Mouse (Mus musculus): ENCODE data around the gene Hist1h3f. TPM values are rescaled to one million over a fixed set of nuclear protein-coding genes. Genes with fewer than 3 reads are reported as not detected.
"Not testable (repeated sequence)": the region's sequence is repeated elsewhere in the genome, so short reads cannot be mapped to it uniquely, and the experiment has no call there.

The Hist1h3f gene
- polyA plus RNA-seq, 1 experiment from 2014 or later, result 0.62 TPM

GRCm38 (mm10) chr13:23551931-23552914 is 8.4 kb downstream of the Hist1h3f start:
- peak overlapping the region; percentile 60; the same call in 1 of the 2 replicates for H3K9ac ChIP-seq (ENCODE audit: low read length)
- peak overlapping the region; percentile 54 for H3K4me2 ChIP-seq (ENCODE audit: low read length)
- H3K4me3 ChIP-seq (ENCODE audit: low read depth, low read length), result peak overlapping the region; percentile 37
- H3K36me3 ChIP-seq (ENCODE audit: control insufficient read depth, insufficient read depth, low read length), result no peaks in the 10 kb centered on the region
- H3K9me3 ChIP-seq (replicated peaks; ENCODE audit: control insufficient read depth, low read length), result no peaks in the 10 kb centered on the region
- peaks cover 12% of the 10 kb centered on the region; the same call in 1 of the 2 replicates for H3K4me1 ChIP-seq (ENCODE audit: control insufficient read depth, insufficient read depth, low read length)
- DNase-seq (ENCODE audit: low spot score), result no peak
- 51% methylated on average over 8 of the region's 8 CpGs for WGBS
- peak overlapping the region; percentile 83 for H3K27ac ChIP-seq (ENCODE audit: low read depth, low read length)
- no peak for ATAC-seq
- H3K27me3 ChIP-seq (replicated peaks; ENCODE audit: control insufficient read depth, insufficient read depth, low read length), result no peaks in the 10 kb centered on the region

GRCm38 (mm10) chr13:23552962-23553361 is 9.1 kb downstream of the Hist1h3f start, which contains the start of gene Hist1h1d:
Hist1h1d (plus strand) TSS chr13:23553262.
- H3K9ac ChIP-seq (ENCODE audit: low read length), result no peak within 1 kb of the TSS; the same call in 1 of the 2 replicates
- H3K36me3 ChIP-seq (ENCODE audit: control insufficient read depth, insufficient read depth, low read length), result no peaks in the 10 kb centered on the region
- H3K9me3 ChIP-seq (replicated peaks; ENCODE audit: control insufficient read depth, low read length), result no peaks in the 10 kb centered on the region
- H3K4me2 ChIP-seq (ENCODE audit: low read length), result peak within 1 kb of the TSS; percentile 94
- H3K27ac ChIP-seq (ENCODE audit: low read depth, low read length), result peak within 1 kb of the TSS; percentile 95
- DNase-seq (ENCODE audit: low spot score) (no peak), ATAC-seq (no peak)
- H3K27me3 ChIP-seq (replicated peaks; ENCODE audit: control insufficient read depth, insufficient read depth, low read length), result no peaks in the 10 kb centered on the region
- peaks cover 12% of the 10 kb centered on the region; the same call in 1 of the 2 replicates for H3K4me1 ChIP-seq (ENCODE audit: control insufficient read depth, insufficient read depth, low read length)
- H3K4me3 ChIP-seq (ENCODE audit: low read depth, low read length), result peak within 1 kb of the TSS; percentile 37; the same call in 1 of the 2 replicates

GRCm38 (mm10) chr13:23554393-23554792 is 10.5 kb downstream of the Hist1h3f start:
- Histone ChIP-seq H3K9ac (ENCODE audit: low read length) (peak overlapping the region; percentile 88), H3K27ac (ENCODE audit: low read depth, low read length) (peak overlapping the region; percentile 95), H3K36me3 (ENCODE audit: control insufficient read depth, insufficient read depth, low read length) (no peaks in the 10 kb centered on the region), H3K4me3 (ENCODE audit: low read depth, low read length) (peak overlapping the region; percentile 53; the same call in 1 of the 2 replicates), H3K4me1 (ENCODE audit: control insufficient read depth, insufficient read depth, low read length) (peaks cover 12% of the 10 kb centered on the region; the same call in 1 of the 2 replicates), H3K4me2 (ENCODE audit: low read length) (peak overlapping the region; percentile 94), H3K27me3 (replicated peaks; ENCODE audit: control insufficient read depth, insufficient read depth, low read length) (no peaks in the 10 kb centered on the region), H3K9me3 (replicated peaks; ENCODE audit: control insufficient read depth, low read length) (no peaks in the 10 kb centered on the region)
- 22% methylated on average over 9 of the region's 9 CpGs for WGBS
- no peak for ATAC-seq
- DNase-seq (ENCODE audit: low spot score), result no peak

GRCm38 (mm10) chr13:23554925-23555838 is 11.3 kb downstream of the Hist1h3f start:
- peak; percentile 94 for DNase-seq (ENCODE audit: low spot score)
- peak; percentile 86 for ATAC-seq
- Histone ChIP-seq H3K36me3 (ENCODE audit: control insufficient read depth, insufficient read depth, low read length) (no peaks in the 10 kb centered on the region), H3K9me3 (replicated peaks; ENCODE audit: control insufficient read depth, low read length) (no peaks in the 10 kb centered on the region), H3K27ac (ENCODE audit: low read depth, low read length) (peak overlapping the region; percentile 95), H3K4me2 (ENCODE audit: low read length) (peak overlapping the region; percentile 94), H3K27me3 (replicated peaks; ENCODE audit: control insufficient read depth, insufficient read depth, low read length) (no peaks in the 10 kb centered on the region), H3K4me1 (ENCODE audit: control insufficient read depth, insufficient read depth, low read length) (peaks cover 12% of the 10 kb centered on the region; the same call in 1 of the 2 replicates), H3K4me3 (ENCODE audit: low read depth, low read length) (peak overlapping the region; percentile 53), H3K9ac (ENCODE audit: low read length) (peak overlapping the region; percentile 88)
- WGBS, result under 1% methylated on average over 52 of the region's 54 CpGs

GRCm38 (mm10) chr13:23555839-23556416 is 12.1 kb downstream of the Hist1h3f start:
- H3K4me2 ChIP-seq (ENCODE audit: low read length), result peak overlapping the region; percentile 94
- H3K4me1 ChIP-seq (ENCODE audit: control insufficient read depth, insufficient read depth, low read length), result 0 out of 2 replicates have a peak, but pooled peaks cover 8% of the 10 kb centered on the region
- peak overlapping the region; percentile 53 for H3K4me3 ChIP-seq (ENCODE audit: low read depth, low read length)
- H3K27me3 ChIP-seq (replicated peaks; ENCODE audit: control insufficient read depth, insufficient read depth, low read length), result no peaks in the 10 kb centered on the region
- peak overlapping the region; percentile 88 for H3K9ac ChIP-seq (ENCODE audit: low read length)
- DNase-seq (ENCODE audit: low spot score) (peak; percentile 98), ATAC-seq (peak; percentile 76)
- 0% methylated on average over 18 of the region's 18 CpGs for WGBS
- no peaks in the 10 kb centered on the region for H3K36me3 ChIP-seq (ENCODE audit: control insufficient read depth, insufficient read depth, low read length)
- H3K9me3 ChIP-seq (replicated peaks; ENCODE audit: control insufficient read depth, low read length), result no peaks in the 10 kb centered on the region
- H3K27ac ChIP-seq (ENCODE audit: low read depth, low read length), result peak overlapping the region; percentile 95

- DNase-seq (ENCODE audit: low spot score), result no peak
- H3K9me3 ChIP-seq (replicated peaks; ENCODE audit: control insufficient read depth, low read length), result no peaks in the 10 kb centered on the region
- no peaks in the 10 kb centered on the region for H3K36me3 ChIP-seq (ENCODE audit: control insufficient read depth, insufficient read depth, low read length)
- H3K4me3 ChIP-seq (ENCODE audit: low read depth, low read length), result no peak overlapping the region
- 0 out of 2 replicates have a peak overlapping the region, but pooled peaks have one; percentile 22 for H3K27ac ChIP-seq (ENCODE audit: low read depth, low read length)
- H3K9ac ChIP-seq (ENCODE audit: low read length), result no peak overlapping the region
- WGBS, result 68% methylated on average over 3 of the region's 3 CpGs
- H3K4me1 ChIP-seq (ENCODE audit: control insufficient read depth, insufficient read depth, low read length), result 0 out of 2 replicates have a peak, but pooled peaks cover 8% of the 10 kb centered on the region
- no peak for ATAC-seq
- H3K4me2 ChIP-seq (ENCODE audit: low read length), result peak overlapping the region; percentile 94; the same call in 1 of the 2 replicates
- H3K27me3 ChIP-seq (replicated peaks; ENCODE audit: control insufficient read depth, insufficient read depth, low read length), result no peaks in the 10 kb centered on the region
Observed at GRCm38 (mm10) chr13:23556906-23557305, 13.1 kb downstream of the Hist1h3f start.

- Histone ChIP-seq H3K4me2 (ENCODE audit: low read length) (peak overlapping the region; percentile 24; the same call in 1 of the 2 replicates), H3K27ac (ENCODE audit: low read depth, low read length) (0 out of 2 replicates have a peak overlapping the region, but pooled peaks have one; percentile 21)
- WGBS, result 12% methylated on average over 2 of the region's 2 CpGs
- H3K36me3 ChIP-seq (ENCODE audit: control insufficient read depth, insufficient read depth, low read length); H3K9ac ChIP-seq (ENCODE audit: low read length); ATAC-seq; H3K9me3 ChIP-seq (replicated peaks; ENCODE audit: control insufficient read depth, low read length); H3K4me1 ChIP-seq (ENCODE audit: control insufficient read depth, insufficient read depth, low read length); H3K27me3 ChIP-seq (replicated peaks; ENCODE audit: control insufficient read depth, insufficient read depth, low read length); DNase-seq (ENCODE audit: low spot score); H3K4me3 ChIP-seq (ENCODE audit: low read depth, low read length): not testable (repeated sequence)
Observed at GRCm38 (mm10) chr13:23560699-23561098, 16.8 kb downstream of the Hist1h3f start.

GRCm38 (mm10) chr13:23561531-23561882 is 17.7 kb downstream of the Hist1h3f start:
- not testable (repeated sequence) for ATAC-seq; H3K36me3 ChIP-seq (ENCODE audit: control insufficient read depth, insufficient read depth, low read length); DNase-seq (ENCODE audit: low spot score); H3K4me1 ChIP-seq (ENCODE audit: control insufficient read depth, insufficient read depth, low read length); H3K27me3 ChIP-seq (replicated peaks; ENCODE audit: control insufficient read depth, insufficient read depth, low read length); H3K9me3 ChIP-seq (replicated peaks; ENCODE audit: control insufficient read depth, low read length)
- H3K27ac ChIP-seq (ENCODE audit: low read depth, low read length), result peak overlapping the region; percentile 98; the same call in 1 of the 2 replicates
- H3K4me2 ChIP-seq (ENCODE audit: low read length), result peak overlapping the region; percentile 68
- H3K4me3 ChIP-seq (ENCODE audit: low read depth, low read length), result peak overlapping the region; percentile 38
- peak overlapping the region; percentile 63; the same call in 1 of the 2 replicates for H3K9ac ChIP-seq (ENCODE audit: low read length)
- WGBS, result 0% methylated on average over 2 of the region's 5 CpGs

Measured in forebrain, embryonic 14.5 days (tissue).